Mouse (Mus musculus) monocyte, adult 59 days (primary cell): ENCODE results near the gene Cryga. TPM values are rescaled to one million over a fixed set of nuclear protein-coding genes. Genes with fewer than 3 reads are reported as not detected.

Experiments used
- total RNA-seq, 2 experiments: library from RNA; stranded (reverse); gene quantifications; one replicate each; pipeline ENCODE4 v1.2.4; 2023

Cryga gene
- not detected for total RNA-seq

DNA sequence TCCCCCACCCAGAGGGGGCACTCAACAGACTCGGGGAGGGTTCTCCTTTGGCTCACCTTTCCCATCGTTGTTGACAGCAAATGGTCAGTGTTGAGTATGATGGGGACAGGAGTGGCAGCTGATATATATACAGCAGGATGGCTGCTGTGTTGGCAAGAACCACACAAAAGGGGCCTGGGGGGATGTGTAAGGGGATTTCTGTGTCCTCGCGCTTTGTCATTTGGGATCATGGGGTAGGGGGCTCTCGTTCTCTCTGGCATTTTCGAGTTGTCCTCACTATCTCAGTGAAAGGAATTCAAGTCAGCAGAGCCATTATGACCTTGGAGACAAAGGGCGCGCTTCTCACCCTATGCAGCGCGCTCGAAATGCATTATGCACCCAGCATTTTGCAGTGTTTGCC is at the start of gene Cryga:
Gene Cryga (minus strand): TSS at position 101 of the 400 bp plus-strand sequence.

DNA sequence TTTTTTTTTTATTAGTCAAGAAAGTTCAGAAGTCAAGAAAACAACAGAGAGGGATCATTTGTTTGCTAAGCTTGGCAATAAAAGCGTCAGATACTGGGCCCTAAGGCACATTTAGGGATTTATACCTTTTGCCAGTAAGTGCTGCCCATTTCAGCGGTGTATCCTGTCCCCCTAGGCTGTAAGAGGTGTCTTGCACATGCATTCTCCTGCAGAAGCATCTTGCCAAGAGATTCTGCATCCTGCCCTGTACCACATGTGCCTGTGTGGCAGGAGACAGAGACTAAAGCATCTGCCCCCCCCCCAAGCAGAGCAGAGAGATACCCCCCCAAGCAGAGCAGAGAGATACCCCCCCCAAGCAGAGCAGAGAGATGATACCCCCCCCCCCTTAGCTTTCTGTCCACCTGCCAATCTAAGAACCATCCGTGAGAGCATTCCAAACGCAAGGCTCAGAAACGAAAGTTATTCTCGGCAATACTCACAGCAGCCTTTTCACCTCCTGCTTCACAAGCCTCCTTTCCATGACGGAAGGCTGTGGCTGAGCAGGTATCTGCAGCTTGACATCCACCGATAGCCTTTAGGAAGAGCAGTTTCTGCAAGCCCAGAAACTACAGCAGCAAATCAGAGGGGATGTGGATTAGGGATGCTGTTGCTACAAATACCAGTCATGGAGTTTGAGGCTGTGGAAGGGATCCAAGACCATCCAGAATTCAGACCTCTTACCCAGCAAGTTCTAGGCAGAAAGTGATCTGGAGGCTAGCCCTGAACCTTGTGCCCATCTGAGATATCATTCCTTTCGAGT is 19.6 kb upstream of the Cryga start, which contains the start of gene D630023F18Rik:
Gene D630023F18Rik (minus strand): TSS at position 641 of the 799 bp plus-strand sequence.

DNA sequence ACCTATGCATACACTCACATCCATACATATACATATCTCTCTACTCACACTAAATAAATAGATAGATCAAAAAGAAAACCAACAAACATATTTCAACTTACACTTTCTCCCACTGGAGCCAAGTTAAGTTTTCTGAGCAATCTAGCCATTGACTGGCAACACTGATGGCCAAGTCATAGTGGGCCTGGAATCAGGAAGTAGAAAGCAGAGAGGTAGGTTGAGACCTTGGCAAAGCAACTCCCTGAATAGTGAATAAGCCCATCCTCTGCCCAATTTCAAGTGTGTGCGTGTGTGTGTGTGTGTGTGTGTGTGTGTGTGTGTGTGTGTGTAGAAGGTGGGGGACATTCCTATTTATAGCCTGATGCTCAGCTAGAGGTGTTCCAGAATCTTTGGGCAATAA is 16.3 kb upstream of the Cryga start, which contains the start of gene Gm28845:
Gene Gm28845 (minus strand): TSS at position 121 of the 400 bp plus-strand sequence.

DNA sequence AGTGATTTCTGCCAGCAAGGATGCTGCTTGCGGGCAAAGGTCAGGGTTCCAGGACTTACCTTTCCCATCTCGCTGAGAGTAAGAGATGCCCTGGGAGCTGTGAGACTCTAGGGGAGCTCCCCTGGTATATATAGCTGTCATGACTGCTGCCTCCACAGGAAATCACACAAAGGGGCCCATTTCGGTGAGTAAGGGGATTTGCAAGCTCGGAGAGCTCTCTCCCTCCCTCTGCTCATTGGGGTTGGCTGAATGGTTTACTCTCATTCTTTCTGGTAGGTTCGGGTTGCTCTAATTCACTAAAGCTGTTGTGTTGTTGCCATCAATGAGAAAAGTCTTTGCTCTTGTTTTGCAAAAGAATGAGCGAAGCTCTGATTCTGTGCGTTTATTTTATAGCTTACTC is 21.0 kb downstream of the Cryga start, which contains the start of gene Crygb:
Gene Crygb (minus strand): TSS at position 101 of the 400 bp plus-strand sequence.

DNA sequence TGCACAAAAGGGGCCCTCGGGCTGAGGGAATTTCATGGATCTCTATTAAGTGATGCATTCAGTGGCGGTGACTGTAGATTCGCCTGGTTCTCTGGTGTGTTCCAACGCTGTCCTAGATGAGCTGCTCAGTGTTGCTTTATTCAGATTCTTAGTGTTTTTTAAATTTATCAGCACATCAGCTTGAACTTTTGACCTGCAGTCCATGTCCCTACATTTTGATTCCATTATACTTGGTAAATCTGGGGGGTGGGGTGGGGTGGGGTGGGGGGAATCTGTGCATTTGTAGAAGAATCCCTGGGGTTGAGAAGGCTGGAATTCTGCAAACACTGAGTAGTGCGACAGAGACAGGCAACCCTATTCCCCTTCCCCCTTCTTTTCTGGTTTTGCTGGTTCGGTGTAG is 29.6 kb downstream of the Cryga start, which contains the start of gene Crygc:
Gene Crygc (minus strand): TSS at position 101 of the 400 bp plus-strand sequence.

DNA sequence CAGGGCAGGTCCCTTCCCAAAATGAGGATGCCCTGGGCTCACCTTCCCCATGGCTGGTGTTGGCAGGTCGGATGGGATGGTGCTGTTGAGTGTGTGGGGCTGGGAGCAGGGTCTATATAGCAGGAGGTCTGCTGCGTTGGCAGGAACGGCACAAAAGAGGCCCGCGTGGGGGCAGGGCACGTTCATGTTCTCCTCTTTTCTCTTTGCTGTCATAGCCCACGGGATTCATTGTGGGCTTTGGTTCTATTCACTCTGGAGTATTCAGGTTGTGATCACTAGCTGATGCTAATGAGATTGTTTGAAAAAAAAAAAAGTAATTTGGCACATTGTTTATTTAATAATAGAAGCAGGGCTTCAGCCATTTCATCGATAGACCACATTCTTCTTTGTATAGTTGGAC is 39.8 kb downstream of the Cryga start, which contains the start of gene Crygd:
Gene Crygd (minus strand): TSS at position 101 of the 400 bp plus-strand sequence.

DNA sequence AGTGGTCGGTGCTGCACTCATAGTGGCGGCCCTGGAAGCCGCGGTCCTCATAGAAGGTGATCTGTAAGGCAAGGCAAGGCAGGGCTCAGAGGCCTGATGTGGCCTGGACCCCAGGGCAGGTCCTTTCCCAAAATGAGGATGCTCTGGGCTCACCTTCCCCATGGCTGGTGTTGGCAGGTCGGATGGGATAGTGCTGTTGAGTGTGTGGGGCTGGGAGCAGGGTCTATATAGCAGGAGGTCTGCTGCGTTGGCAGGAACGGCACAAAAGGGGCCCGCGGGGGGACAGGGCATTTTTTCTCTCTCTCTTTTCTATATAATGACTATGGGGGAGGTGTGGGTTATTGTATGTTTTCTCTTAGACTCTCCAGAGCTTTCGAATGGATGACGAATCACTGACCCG is 52.2 kb downstream of the Cryga start, which contains the start of gene Cryge:
Gene Cryge (minus strand): TSS at position 198 of the 400 bp plus-strand sequence.

Other genes with a start within 250 kb of the Cryga start
- 100 to 1,000 TPM; 108 to 128 TPM for gene Plekhm3, start 146.5 kb downstream of the Cryga start, total RNA-seq
- not detected for gene Akr1cl, start 70.6 kb downstream of the Cryga start, total RNA-seq
- not detected for gene Cryge, start 52.2 kb downstream of the Cryga start, total RNA-seq
- not detected for gene Crygd, start 39.9 kb downstream of the Cryga start, total RNA-seq
- gene Crygc, start 29.7 kb downstream of the Cryga start, total RNA-seq = not detected
- not detected for gene Crygb, start 21.1 kb downstream of the Cryga start, total RNA-seq
- not detected for gene Gm28845, start 16.2 kb upstream of the Cryga start, total RNA-seq
- not detected for gene D630023F18Rik, start 19.8 kb upstream of the Cryga start, total RNA-seq
- gene Idh1, start 83.1 kb upstream of the Cryga start, total RNA-seq = 100 to 1,000 TPM; 126 to 135 TPM
- gene Pikfyve, start 83.3 kb upstream of the Cryga start, total RNA-seq = 10 to 100 TPM; 54.3 to 59.8 TPM
- gene Pth2r, start 178.7 kb upstream of the Cryga start, total RNA-seq = not detected